Mouse (Mus musculus) frontal cortex, postnatal 14 days (tissue): ENCODE results near the gene Pilrb2.
A peak's percentile ranks its signal among the peaks of the same experiment; 100 is the strongest.
"Not testable (repeated sequence)": the region's sequence is repeated elsewhere in the genome, so short reads cannot be mapped to it uniquely, and the experiment has no call there.

ENCODE experiments used
- DNase-seq, 2 experiments: peaks; one replicate each; pipeline ENCODE4 v3.0.0; 2022; ENCODE audit warnings: low spot score in 2 of 2

Pilrb2 gene

DNA sequence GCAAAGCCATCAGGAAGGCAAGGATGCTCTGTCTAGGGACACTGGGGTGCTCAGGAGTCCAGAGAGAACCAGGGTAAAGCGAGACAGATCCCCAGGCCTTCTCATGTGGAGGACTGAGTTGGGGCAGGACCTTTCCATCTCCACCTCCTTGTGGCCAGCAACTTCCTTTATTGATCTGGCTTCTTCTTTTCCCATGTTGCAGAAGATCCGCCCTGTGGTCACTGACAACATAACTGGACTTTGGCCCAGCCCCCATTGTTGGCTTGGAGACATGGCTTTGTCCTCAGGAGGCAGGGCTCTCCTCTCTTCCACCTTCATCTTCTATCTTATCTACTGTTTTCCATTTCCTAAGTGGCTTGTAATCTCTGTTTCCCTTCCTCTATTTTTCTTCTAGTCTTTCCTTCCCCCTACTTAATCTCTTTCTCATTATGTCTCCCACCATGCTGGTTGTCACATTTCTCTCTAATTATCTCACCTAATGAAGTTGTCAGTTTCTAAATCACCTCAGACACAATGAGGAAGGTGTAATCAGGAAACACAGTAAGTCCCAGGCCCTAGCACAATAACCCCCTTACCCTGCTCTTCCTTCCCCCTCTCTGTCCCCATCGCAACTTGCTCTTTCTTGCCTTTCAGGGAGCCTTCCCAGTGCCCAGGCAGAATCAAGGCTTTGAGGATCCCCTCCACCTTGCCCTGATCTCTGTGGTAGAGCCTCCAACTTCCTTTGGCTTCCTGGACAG lies at the start of gene Pilrb2:
TSS of gene Pilrb2 (minus strand) at position 172 of the 737 bp plus-strand sequence.
- not testable (repeated sequence) for DNase-seq

- DNase-seq = no peak
These were observed 43.9 kb upstream of the Pilrb2 start for GRCm38 (mm10) chr5:137915550-137915949.

GRCm38 (mm10) chr5:137914508-137914907 lies 42.9 kb upstream of the Pilrb2 start:
- no peak for DNase-seq

- no peak for DNase-seq
These were observed 38.1 kb upstream of the Pilrb2 start for GRCm38 (mm10) chr5:137909564-137910262.

DNA sequence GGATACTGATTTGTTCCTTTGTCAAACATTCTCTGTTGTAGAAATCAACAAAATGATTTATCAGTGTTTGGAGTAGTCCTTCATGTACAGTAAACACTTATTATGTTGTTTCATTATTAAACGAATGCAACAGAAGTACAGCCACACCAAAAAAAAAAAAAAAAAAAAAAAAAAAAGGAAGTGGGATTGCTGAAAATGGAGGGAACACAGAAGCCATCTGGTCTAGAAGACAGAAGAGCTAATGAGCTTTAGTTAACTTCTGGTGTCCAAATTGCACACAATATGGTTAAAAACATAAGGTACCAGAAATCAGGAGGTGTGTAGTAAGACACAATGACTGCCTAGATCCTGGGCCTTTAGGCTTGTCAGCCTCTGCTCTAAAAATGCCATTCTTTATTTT lies 26.2 kb upstream of the Pilrb2 start:
- no peak for DNase-seq

GRCm38 (mm10) chr5:137892954-137893353 lies 21.3 kb upstream of the Pilrb2 start:
- DNase-seq = no peak

GRCm38 (mm10) chr5:137887666-137888065 lies 16.1 kb upstream of the Pilrb2 start:
- no peak for DNase-seq

DNA sequence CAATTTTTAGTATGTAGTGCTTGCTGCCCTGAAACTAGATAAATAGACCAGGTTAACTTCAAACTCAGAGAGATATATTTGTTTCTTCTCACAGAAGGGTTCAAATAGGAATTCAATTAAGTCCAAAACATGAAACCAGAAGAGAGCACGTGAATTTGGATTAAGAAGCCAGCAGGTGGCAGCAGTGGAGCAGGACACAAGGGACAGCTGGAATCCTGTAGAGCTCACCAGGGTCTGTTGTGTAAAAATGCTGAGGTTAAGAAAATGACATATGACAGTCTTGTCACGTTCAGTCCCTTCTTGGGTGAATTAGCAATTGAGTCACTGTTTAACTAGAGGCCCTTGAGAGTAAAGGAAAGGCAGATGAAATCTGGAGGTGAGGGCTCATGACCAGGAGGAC lies 14.3 kb upstream of the Pilrb2 start:
- peak; percentile 5 to 42 for DNase-seq

- no peak for DNase-seq
These were observed 11.7 kb upstream of the Pilrb2 start for GRCm38 (mm10) chr5:137883345-137883744.

DNA sequence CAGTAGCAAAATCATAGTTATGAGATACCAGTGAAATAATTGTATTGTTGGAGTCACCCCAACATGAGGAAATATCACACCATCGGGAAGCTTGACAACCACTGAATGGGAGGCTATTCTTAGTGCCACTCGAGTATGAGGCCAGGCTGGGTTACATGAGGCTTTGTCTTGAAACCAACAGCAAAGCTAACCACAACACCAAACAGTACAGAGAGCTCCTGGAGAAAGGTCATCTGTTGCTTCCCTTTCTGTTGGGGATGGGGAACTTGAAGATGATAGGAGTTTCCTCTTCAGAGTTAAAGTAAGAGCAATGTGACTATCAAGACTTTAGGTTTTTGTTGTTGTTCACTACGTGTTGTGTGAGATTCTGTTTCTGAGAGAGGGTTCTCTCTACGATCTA lies 11.3 kb upstream of the Pilrb2 start:
- no peak for DNase-seq

DNA sequence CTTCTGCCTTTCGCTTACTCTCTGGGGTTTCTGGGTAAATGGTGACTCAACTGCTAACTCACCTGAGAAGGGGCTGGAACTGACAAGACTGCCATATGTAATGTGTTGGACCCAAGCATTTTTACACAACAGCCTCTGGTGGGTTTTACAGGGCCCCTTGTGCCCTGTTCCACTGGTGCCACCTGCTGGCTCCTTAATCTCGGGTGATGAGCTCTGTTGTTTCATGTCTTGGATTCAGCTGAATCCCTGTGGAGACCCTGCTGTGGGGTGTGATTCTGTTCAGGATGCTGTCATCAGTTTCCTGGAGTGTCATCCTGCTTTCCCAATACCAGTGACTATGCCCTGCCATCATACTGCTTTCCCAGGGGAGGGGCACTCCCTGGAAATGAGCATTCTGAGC lies 6.2 kb upstream of the Pilrb2 start:
- DNase-seq = no peak

- DNase-seq = no peak
These were observed 3.4 kb upstream of the Pilrb2 start for GRCm38 (mm10) chr5:137875054-137875453.

DNA sequence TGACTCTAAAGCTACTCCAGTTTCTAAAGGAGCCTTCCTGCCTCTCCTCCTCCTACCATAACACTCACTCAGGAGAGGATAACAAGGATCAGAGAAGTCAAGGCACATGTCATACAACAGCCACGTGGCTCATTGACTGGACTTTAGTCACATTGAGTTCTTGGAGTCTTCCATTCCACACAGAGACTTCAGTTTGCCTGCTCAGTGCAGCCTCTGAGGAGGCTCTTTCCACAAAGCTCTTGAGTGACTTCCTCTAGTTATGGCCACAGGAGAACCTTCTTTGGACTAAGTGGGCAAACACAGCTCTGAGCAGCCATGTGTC lies 727 bp upstream of the Pilrb2 start:
- not testable (repeated sequence) for DNase-seq

DNA sequence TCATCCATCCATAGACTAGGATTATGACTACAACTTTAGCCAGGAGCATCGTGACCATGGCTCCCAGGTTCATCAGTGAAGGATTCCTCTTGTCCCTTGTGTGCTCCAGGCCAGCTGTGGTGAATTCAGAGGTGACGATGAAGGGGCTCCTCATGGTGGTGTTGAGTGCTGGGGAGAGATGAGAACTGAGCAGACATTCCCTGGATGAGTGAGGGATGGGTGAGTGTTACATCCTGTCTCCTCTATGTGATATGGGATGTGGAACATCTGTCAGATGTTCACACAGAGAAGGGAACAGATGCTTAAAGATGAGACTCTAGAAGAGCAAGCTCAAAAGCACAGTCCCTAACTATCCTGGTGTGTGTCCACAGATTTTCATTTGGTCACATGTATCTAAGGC lies 3.0 kb downstream of the Pilrb2 start:
- not testable (repeated sequence) for DNase-seq

DNA sequence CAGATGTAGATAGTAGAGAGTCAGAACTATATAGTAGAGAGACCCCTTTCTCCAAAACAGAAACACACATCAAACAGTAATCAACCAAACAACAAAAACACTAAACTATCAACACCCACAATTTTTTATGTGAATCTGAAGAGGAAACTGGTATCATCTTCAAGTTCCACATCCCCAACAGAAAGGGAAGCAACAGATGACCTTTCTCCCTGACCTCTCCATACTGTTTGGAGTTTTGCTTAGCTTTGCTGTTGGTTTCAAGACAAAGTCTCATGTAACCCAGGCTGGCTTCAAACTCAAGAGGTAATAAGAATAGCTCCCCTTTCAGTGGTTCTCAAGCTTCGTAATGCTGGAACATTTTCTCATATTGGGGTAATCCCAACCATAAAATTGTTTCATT lies 7.6 kb downstream of the Pilrb2 start:
- DNase-seq = not testable (repeated sequence)

- DNase-seq = not testable (repeated sequence)
These were observed 13.5 kb downstream of the Pilrb2 start, which contains the start of gene Pilrb1 for GRCm38 (mm10) chr5:137857960-137858710. Gene Pilrb1 (minus strand): TSS chr5:137858106.

GRCm38 (mm10) chr5:137856870-137857269 lies 14.7 kb downstream of the Pilrb2 start:
- not testable (repeated sequence) for DNase-seq

- not testable (repeated sequence) for DNase-seq
These were observed 16.7 kb downstream of the Pilrb2 start for GRCm38 (mm10) chr5:137854907-137855306.

DNA sequence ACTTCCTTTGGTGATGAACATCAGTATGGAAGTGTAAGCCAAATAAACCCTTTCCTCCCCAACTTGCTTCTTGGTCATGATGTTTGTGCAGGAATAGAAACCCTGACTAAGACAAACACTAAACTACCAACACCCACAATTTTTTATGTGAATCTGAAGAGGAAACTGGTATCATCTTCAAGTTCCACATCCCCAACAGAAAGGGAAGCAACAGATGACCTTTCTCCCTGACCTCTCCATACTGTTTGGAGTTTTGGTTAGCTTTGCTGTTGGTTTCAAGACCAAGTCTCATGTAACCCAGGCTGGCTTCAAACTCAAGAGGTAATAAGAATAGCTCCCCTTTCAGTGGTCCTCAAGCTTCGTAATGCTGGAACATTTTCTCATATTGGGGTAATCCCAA lies 21.3 kb downstream of the Pilrb2 start:
- DNase-seq = not testable (repeated sequence)

DNA sequence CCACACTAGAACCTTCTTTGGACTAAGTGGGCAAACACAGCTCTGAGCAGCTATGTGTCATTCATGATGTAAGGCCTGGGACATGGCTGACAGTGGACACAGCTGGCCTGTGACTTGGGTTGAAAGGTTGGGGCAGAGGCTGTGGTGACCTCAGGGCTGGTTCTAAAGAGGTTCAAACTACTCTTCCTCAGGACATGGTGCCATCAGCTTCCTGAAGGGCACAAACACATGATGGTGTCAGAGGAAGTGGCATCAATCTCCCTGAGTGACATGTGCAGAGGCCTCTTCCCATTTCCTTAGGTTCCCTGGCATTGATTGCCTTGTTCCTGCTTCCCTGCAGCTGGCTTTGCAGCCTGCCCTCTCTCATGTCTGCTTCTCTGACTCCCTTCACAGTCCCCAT lies 34.5 kb downstream of the Pilrb2 start:
- DNase-seq = not testable (repeated sequence)

GRCm38 (mm10) chr5:137836611-137837010 lies 35.0 kb downstream of the Pilrb2 start:
- no peak for DNase-seq

DNA sequence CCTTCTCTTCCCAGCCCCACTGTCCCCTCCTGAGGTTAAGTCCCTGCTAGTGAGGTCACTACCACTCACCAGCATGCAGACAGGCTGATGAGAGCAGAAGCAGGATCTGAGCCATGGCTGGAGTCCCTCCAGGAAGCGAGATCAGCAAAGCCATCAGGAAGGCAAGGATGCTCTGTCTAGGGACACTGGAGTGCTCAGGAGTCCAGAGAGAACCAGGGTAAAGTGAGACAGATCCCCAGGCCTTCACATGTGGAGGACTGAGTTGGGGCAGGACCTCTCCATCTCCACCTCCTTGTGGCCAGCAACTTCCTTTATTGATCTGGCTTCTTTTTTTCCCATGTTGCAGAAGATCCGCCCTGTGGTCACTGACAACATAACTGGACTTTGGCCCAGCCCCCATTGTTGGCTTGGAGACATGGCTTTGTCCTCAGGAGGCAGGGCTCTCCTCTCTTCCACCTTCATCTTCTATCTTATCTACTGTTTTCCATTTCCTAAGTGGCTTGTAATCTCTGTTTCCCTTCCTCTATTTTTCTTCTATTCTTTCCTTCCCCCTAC lies 35.6 kb downstream of the Pilrb2 start, which contains the start of gene Pilra:
TSS of gene Pilra (minus strand) at position 316 of the 555 bp plus-strand sequence.
- DNase-seq = not testable (repeated sequence)
